30 mouse cellular contexts compared by ENCODE assay signal in genomic region chr1:194993409-194993988, GRCm38 (mm10). TPM values are rescaled to one million over a fixed set of nuclear protein-coding genes. Genes with fewer than 3 reads are reported as not detected.
DNase-seq lines count a peak whose midpoint lies in the region; ATAC-seq and TF ChIP-seq lines count a peak whose summit lies in the region.
"Had no signal": no experiment of that assay in that cellular context is flagged by ENCODE, and none has a peak within 500 bp of the region (broad histone marks: within the 10 kb centered on the region; RNA-seq: fewer than 3 reads in every experiment).

No protein-coding gene starts in this region.

- H3K4me1 ChIP-seq in kidney, adult 2 months (ENCODE audit: control insufficient read depth, insufficient read depth, low read length) = peaks cover 48% of the 10 kb centered on the region
- H3K4me1 ChIP-seq in kidney, embryonic 16.5 days (ENCODE audit: insufficient read depth, low read length) = no peaks in the 10 kb centered on the region
- H3K4me1 ChIP-seq in bone marrow macrophage, adult 2 months (ENCODE audit: control insufficient read depth, insufficient read depth, low read length) = peaks cover 45% of the 10 kb centered on the region
- H3K4me1 ChIP-seq in intestine, embryonic 15.5 days (replicated peaks) = no peaks in the 10 kb centered on the region
- H3K4me1 ChIP-seq in small intestine, adult 2 months (ENCODE audit: control insufficient read depth, insufficient read depth, insufficient read length, low read length) = peaks cover 31% of the 10 kb centered on the region
- H3K4me1 ChIP-seq in stomach, postnatal 0 days (replicated peaks; ENCODE audit: control insufficient read depth, insufficient read depth) = no peaks in the 10 kb centered on the region
- H3K4me1 ChIP-seq: embryonic facial prominence, embryonic 12.5 days; forebrain, embryonic 15.5 days; limb, embryonic 12.5 days; midbrain, embryonic 10.5 days; midbrain, embryonic 15.5 days; neural tube, embryonic 15.5 days had no signal

- no peak for TF ChIP-seq EP300 in stomach, postnatal 0 days (optimal IDR thresholded peaks at IDR 0.05)

- DNase-seq in kidney, adult 2 months = no peak
- no peak for DNase-seq in stomach, postnatal 0 days (ENCODE audit: low spot score)
- DNase-seq: adrenal gland, adult 2 months; adrenal gland, postnatal 36 days; B cell, adult 2 months; cerebellum, adult 11 months; cerebellum, adult 9-10 months; embryo, embryonic 11 days; heart, postnatal 10 days; kidney, postnatal 14 days; lung, adult 2 months; lung, postnatal 10 days; right cerebral cortex, postnatal 4 days; thymus, postnatal 4 days had no signal

- no peak for TF ChIP-seq CTCF in kidney, adult 2 months (conservative IDR thresholded peaks at IDR 0.05; ENCODE audit: insufficient read depth, insufficient read length, low read depth, low read length)
- TF ChIP-seq CTCF in bone marrow macrophage, adult 2 months (IDR thresholded peaks at IDR 0.05; ENCODE audit: low read depth, low read length) = no peak
- no peak for TF ChIP-seq CTCF in small intestine, adult 2 months (IDR thresholded peaks at IDR 0.05; ENCODE audit: extremely low read depth, insufficient read length, insufficient replicate concordance, low read depth, low read length)
- TF ChIP-seq CTCF in stomach, postnatal 0 days (IDR thresholded peaks at IDR 0.05; ENCODE audit: low read depth) = no peak

- peak overlapping the region; percentile 71 for H3K27ac ChIP-seq in kidney, adult 2 months (ENCODE audit: insufficient read depth, low read depth, low read length)
- no peak overlapping the region for H3K27ac ChIP-seq in kidney, embryonic 16.5 days (ENCODE audit: low read length)
- H3K27ac ChIP-seq in bone marrow macrophage, adult 2 months (ENCODE audit: insufficient read depth, low read depth, low read length) = 0 out of 2 replicates have a peak overlapping the region, but pooled peaks have one; percentile 40
- H3K27ac ChIP-seq in intestine, embryonic 15.5 days = no peak overlapping the region; the same call in 1 of the 2 replicates
- H3K27ac ChIP-seq in small intestine, adult 2 months (ENCODE audit: insufficient read depth, low read depth, low read length) = peak overlapping the region; percentile 83
- no peak overlapping the region for H3K27ac ChIP-seq in stomach, postnatal 0 days (replicated peaks)
- H3K27ac ChIP-seq: embryonic facial prominence, embryonic 12.5 days; forebrain, embryonic 15.5 days; heart, embryonic 13.5 days; hindbrain, embryonic 14.5 days; limb, embryonic 12.5 days; liver, embryonic 14.5 days; midbrain, embryonic 10.5 days; midbrain, embryonic 15.5 days; neural tube, embryonic 15.5 days had no signal

- H3K4me2 ChIP-seq in kidney, embryonic 16.5 days (replicated peaks; ENCODE audit: low read depth, low read length) = no peak overlapping the region
- H3K4me2 ChIP-seq in intestine, embryonic 15.5 days (replicated peaks) = no peak overlapping the region
- H3K4me2 ChIP-seq in stomach, postnatal 0 days (replicated peaks; ENCODE audit: low read depth) = no peak overlapping the region
- H3K4me2 ChIP-seq: embryonic facial prominence, embryonic 12.5 days; forebrain, embryonic 15.5 days; heart, embryonic 13.5 days; hindbrain, embryonic 14.5 days; limb, embryonic 12.5 days; midbrain, embryonic 15.5 days; neural tube, embryonic 15.5 days had no signal

- WGBS in kidney, adult 2 months = 57% methylated on average over 1 of the region's 1 CpGs
- WGBS in kidney, embryonic 16.5 days = 83% methylated on average over 1 of the region's 1 CpGs
- WGBS in intestine, embryonic 15.5 days = 43% methylated on average over 1 of the region's 1 CpGs
- 25% methylated on average over 1 of the region's 1 CpGs for WGBS in small intestine, adult 2 months
- WGBS in stomach, postnatal 0 days = 48% methylated on average over 1 of the region's 1 CpGs

- H3K27me3 ChIP-seq in kidney, adult 2 months (replicated peaks; ENCODE audit: control insufficient read depth, insufficient read depth, low read length) = no peaks in the 10 kb centered on the region
- no peaks in the 10 kb centered on the region for H3K27me3 ChIP-seq in kidney, embryonic 16.5 days (ENCODE audit: insufficient read depth, low read length)
- no peaks in the 10 kb centered on the region for H3K27me3 ChIP-seq in intestine, embryonic 15.5 days (replicated peaks)
- H3K27me3 ChIP-seq in small intestine, adult 2 months (ENCODE audit: control insufficient read depth, insufficient read depth, low read length) = no peaks in the 10 kb centered on the region
- H3K27me3 ChIP-seq in stomach, postnatal 0 days (ENCODE audit: control insufficient read depth, insufficient read depth, low read length) = no peaks in the 10 kb centered on the region
- H3K27me3 ChIP-seq: embryonic facial prominence, embryonic 12.5 days; forebrain, embryonic 15.5 days; heart, embryonic 13.5 days; limb, embryonic 12.5 days; midbrain, embryonic 15.5 days; neural tube, embryonic 15.5 days had no signal

- H3K9me3 ChIP-seq in kidney, embryonic 16.5 days (ENCODE audit: low read length) = no peaks in the 10 kb centered on the region
- no peaks in the 10 kb centered on the region for H3K9me3 ChIP-seq in intestine, embryonic 15.5 days
- no peaks in the 10 kb centered on the region for H3K9me3 ChIP-seq in stomach, postnatal 0 days (ENCODE audit: control insufficient read depth, low read length)
- H3K9me3 ChIP-seq: embryonic facial prominence, embryonic 12.5 days; forebrain, embryonic 15.5 days; heart, embryonic 13.5 days; limb, embryonic 12.5 days; midbrain, embryonic 10.5 days; midbrain, embryonic 15.5 days; neural tube, embryonic 15.5 days had no signal

- H3K4me3 ChIP-seq in kidney, adult 2 months (ENCODE audit: insufficient read depth, low read depth, low read length) = no peak overlapping the region
- no peak overlapping the region for H3K4me3 ChIP-seq in kidney, embryonic 16.5 days (ENCODE audit: low read length)
- no peak overlapping the region for H3K4me3 ChIP-seq in bone marrow macrophage, adult 2 months (ENCODE audit: insufficient read depth, low read length)
- H3K4me3 ChIP-seq in intestine, embryonic 15.5 days (replicated peaks) = no peak overlapping the region
- H3K4me3 ChIP-seq in small intestine, adult 2 months (ENCODE audit: low read depth, low read length) = no peak overlapping the region
- H3K4me3 ChIP-seq in stomach, postnatal 0 days (ENCODE audit: low read depth, low read length) = no peak overlapping the region
- H3K4me3 ChIP-seq: embryonic facial prominence, embryonic 12.5 days; forebrain, embryonic 15.5 days; heart, embryonic 13.5 days; left cerebral cortex, adult 2 months; limb, embryonic 12.5 days; midbrain, embryonic 10.5 days; midbrain, embryonic 15.5 days; neural tube, embryonic 15.5 days had no signal

- H3K9ac ChIP-seq in kidney, embryonic 16.5 days (replicated peaks; ENCODE audit: low read length) = no peak overlapping the region
- H3K9ac ChIP-seq in intestine, embryonic 15.5 days = no peak overlapping the region
- H3K9ac ChIP-seq in stomach, postnatal 0 days (ENCODE audit: low read length) = no peak overlapping the region
- H3K9ac ChIP-seq: embryonic facial prominence, embryonic 12.5 days; forebrain, embryonic 15.5 days; heart, embryonic 13.5 days; hindbrain, embryonic 14.5 days; limb, embryonic 12.5 days; liver, embryonic 14.5 days; midbrain, embryonic 15.5 days; neural tube, embryonic 15.5 days had no signal

- no peak for TF ChIP-seq POLR2A in kidney, adult 2 months (IDR thresholded peaks at IDR 0.05; ENCODE audit: low read depth, low read length)
- TF ChIP-seq POLR2A in bone marrow macrophage, adult 2 months (IDR thresholded peaks at IDR 0.05; ENCODE audit: borderline replicate concordance, low read depth, low read length) = no peak
- TF ChIP-seq POLR2A in small intestine, adult 2 months (IDR thresholded peaks at IDR 0.05; ENCODE audit: low read depth, low read length) = no peak

- ATAC-seq in kidney, embryonic 16.5 days (ENCODE audit: low FRiP score, low TSS enrichment) = no peak
- peak; percentile 67 for ATAC-seq in intestine, embryonic 15.5 days
- ATAC-seq in stomach, postnatal 0 days (ENCODE audit: low FRiP score, low TSS enrichment) = no peak
- ATAC-seq: activated CD4-positive, CD25-positive, alpha-beta regulatory T cell, adult 4 months; forebrain, embryonic 15.5 days; inflammation-experienced regulatory T-cells, adult 6 months; midbrain, embryonic 15.5 days had no signal

- H3K36me3 ChIP-seq in kidney, adult 2 months (ENCODE audit: control insufficient read depth, insufficient read depth, low read length) = no peaks in the 10 kb centered on the region
- H3K36me3 ChIP-seq in kidney, embryonic 16.5 days (ENCODE audit: insufficient read depth, low read length) = no peaks in the 10 kb centered on the region
- H3K36me3 ChIP-seq in intestine, embryonic 15.5 days = no peaks in the 10 kb centered on the region
- H3K36me3 ChIP-seq in small intestine, adult 2 months (ENCODE audit: control insufficient read depth, insufficient read depth, low read length) = no peaks in the 10 kb centered on the region
- H3K36me3 ChIP-seq in stomach, postnatal 0 days (ENCODE audit: control insufficient read depth, insufficient read depth, low read length) = no peaks in the 10 kb centered on the region
- H3K36me3 ChIP-seq: embryonic facial prominence, embryonic 12.5 days; forebrain, embryonic 15.5 days; heart, embryonic 13.5 days; limb, embryonic 12.5 days; midbrain, embryonic 10.5 days; midbrain, embryonic 15.5 days; neural tube, embryonic 15.5 days had no signal

RNA-seq across cellular contexts. Expression of gene Cd34, which starts 54.9 kb away (rescaled TPM):
- polyA plus RNA-seq in kidney, adult 2 months (2012; rRNA removed) = 33.9 and 37.5 TPM in 2 replicates
- polyA plus RNA-seq in kidney, embryonic 16.5 days (2015; fragmentation: Nextera tagmentation; extraction: Ambion mirVana) = 106 and 114 TPM in 2 replicates
- polyA plus RNA-seq in bone marrow macrophage, adult 2 months (2012; ENCODE audit: insufficient read depth, insufficient read length, missing spikeins) = 0.23 TPM in 1 of 2 replicates, not detected in the other
- polyA plus RNA-seq in intestine, embryonic 15.5 days (2015; fragmentation: Nextera tagmentation; extraction: Ambion mirVana) = 59.9 and 65.1 TPM in 2 replicates
- polyA plus RNA-seq in small intestine, adult 2 months (2012; rRNA removed) = 4.5 and 5.8 TPM in 2 replicates
- 49.9 and 54.8 TPM in 2 replicates for polyA plus RNA-seq in stomach, postnatal 0 days (2015; fragmentation: Nextera tagmentation; extraction: Ambion mirVana)

Comparison
In these comparisons a context has a peak if more than half of its experiments do, and no peak if none do; other contexts are left out.
1. H3K27ac ChIP-seq: peak in kidney, adult 2 months (single experiment), bone marrow macrophage, adult 2 months (single experiment) and small intestine, adult 2 months (single experiment); none in kidney, embryonic 16.5 days (single experiment), intestine, embryonic 15.5 days (single experiment) and stomach, postnatal 0 days (single experiment).